Mouse (Mus musculus) liver, embryonic 14.5 days (tissue): ENCODE data around the gene Lamb1.

Experiments used
- CTCF ChIP-seq: IDR thresholded peaks from 2 replicates; pipeline ENCODE4 v1.5.1; 2016; ENCODE audit warnings: antibody characterized with exemption, low read depth, control low read depth
- EP300 ChIP-seq: IDR thresholded peaks from 2 replicates; pipeline ENCODE4 v1.6.1; 2016; ENCODE audit warnings: antibody characterized with exemption, low read depth

GRCm38 (mm10) chr12:31289046-31289445 lies 24.0 kb downstream of the Lamb1 start:
- TF ChIP-seq CTCF (no peak), EP300 (no peak)
